Mouse (Mus musculus) lung, embryonic 16.5 days (tissue): Measurements from ENCODE around the gene Galnt12. TPM values are rescaled to one million over a fixed set of nuclear protein-coding genes. Genes with fewer than 3 reads are reported as not detected.
A peak's percentile ranks its signal among the peaks of the same experiment; 100 is the strongest.

ENCODE experiments used
- ATAC-seq: fragments of 200-750 bp; cut with Nextera tagmentation; 2 replicates; pipeline ENCODE4 v1.8.0; 2017; ENCODE audit warnings: low read depth, mild to moderate bottlenecking, moderate library complexity
- H3K27ac ChIP-seq: fragments of 300-500 bp; sonication (generic); 2 replicates; pipeline ENCODE4 v1.5.1; 2014; ENCODE audit warnings: mild to moderate bottlenecking, control low read depth, low read length
- H3K27me3 ChIP-seq: fragments of 300-500 bp; sonication (generic); 2 replicates; pipeline ENCODE4 v1.6.1; 2014; ENCODE audit warnings: low read depth, low read length, mixed read lengths; ENCODE audit not compliant: control insufficient read depth, insufficient read depth
- H3K36me3 ChIP-seq: fragments of 300-500 bp; sonication (generic); 2 replicates; pipeline ENCODE4 v1.6.1; 2014; ENCODE audit warnings: low read length; ENCODE audit not compliant: control insufficient read depth, insufficient read depth
- H3K4me1 ChIP-seq: fragments of 300-500 bp; sonication (generic); replicated peaks from 2 replicates; pipeline ENCODE4 v1.6.1; 2014; ENCODE audit warnings: low read length, mixed read lengths; ENCODE audit not compliant: control insufficient read depth, insufficient read depth
- H3K4me2 ChIP-seq: fragments of 300-500 bp; sonication (generic); 2 replicates; pipeline ENCODE4 v1.6.1; 2014; ENCODE audit warnings: low read depth, low read length, control low read depth
- H3K4me3 ChIP-seq: fragments of 300-500 bp; sonication (generic); 2 replicates; pipeline ENCODE4 v1.5.1; 2014; ENCODE audit warnings: mild to moderate bottlenecking, low read length, control low read depth
- H3K9ac ChIP-seq: fragments of 300-500 bp; sonication (generic); 2 replicates; pipeline ENCODE4 v1.6.1; 2014; ENCODE audit warnings: low read length, control low read depth
- H3K9me3 ChIP-seq: fragments of 300-500 bp; sonication (generic); 2 replicates; pipeline ENCODE4 v1.6.1; 2016; ENCODE audit warnings: low read length; ENCODE audit not compliant: control insufficient read depth
- WGBS: fragments of 180-500 bp; shearing (Covaris S2); extraction: QIAGEN DNeasy Blood & Tissue Kit; methylation state at CpG from one replicate; pipeline ENCODE4 v1.1.7; 2014; 5-methylcytosine and 5-hydroxymethylcytosine counted together
- polyA plus RNA-seq: library from polyadenylated mRNA; unstranded; fragments of >200 nt; fragmentation: Nextera tagmentation; extraction: Ambion mirVana; gene quantifications from 2 replicates; pipeline ENCODE4 v1.2.1, GENCODE M21; 2015

The Galnt12 gene
- polyA plus RNA-seq, 1 experiment from 2014 or later: 7.9 TPM

GRCm38 (mm10) chr4:47055570-47056080 lies 36.1 kb upstream of the Galnt12 start:
- Histone ChIP-seq H3K36me3 (no peaks in the 10 kb centered on the region), H3K27ac (no peak overlapping the region), H3K27me3 (peaks cover 6% of the 10 kb centered on the region; the same call in 1 of the 2 replicates), H3K4me1 (peaks cover 12% of the 10 kb centered on the region), H3K9ac (no peak overlapping the region), H3K4me3 (no peak overlapping the region), H3K4me2 (no peak overlapping the region), H3K9me3 (0 out of 2 replicates have a peak, but pooled peaks cover 2% of the 10 kb centered on the region)
- 92% methylated on average over 6 of the region's 6 CpGs for WGBS
- ATAC-seq: no peak

- peak within 1 kb of the TSS; percentile 83 for H3K9ac ChIP-seq
- 0 out of 2 replicates have a peak, but pooled peaks cover 2% of the 10 kb centered on the region for H3K9me3 ChIP-seq
- peak within 1 kb of the TSS; percentile 81 for H3K4me2 ChIP-seq
- H3K4me1 ChIP-seq: peaks cover 9% of the 10 kb centered on the region
- WGBS: under 1% methylated on average over 69 of the region's 86 CpGs
- no peaks in the 10 kb centered on the region for H3K36me3 ChIP-seq
- H3K4me3 ChIP-seq: peak within 1 kb of the TSS; percentile 76
- peaks cover 6% of the 10 kb centered on the region; the same call in 1 of the 2 replicates for H3K27me3 ChIP-seq
- H3K27ac ChIP-seq: no peak within 1 kb of the TSS
- ATAC-seq: peak; percentile 94
Measured at GRCm38 (mm10) chr4:47056791-47057509, 34.8 kb upstream of the Galnt12 start, which contains the start of gene Anks6. Gene Anks6, minus strand, starts transcription at chr4:47057427.

GRCm38 (mm10) chr4:47057510-47058325 lies 34.0 kb upstream of the Galnt12 start:
- Histone ChIP-seq H3K27ac (no peak overlapping the region), H3K9me3 (0 out of 2 replicates have a peak, but pooled peaks cover 2% of the 10 kb centered on the region), H3K4me1 (peaks cover 8% of the 10 kb centered on the region; the same call in 1 of the 2 replicates), H3K4me3 (peak overlapping the region; percentile 76), H3K9ac (peak overlapping the region; percentile 83), H3K27me3 (peaks cover 5% of the 10 kb centered on the region; the same call in 1 of the 2 replicates), H3K4me2 (peak overlapping the region; percentile 81), H3K36me3 (no peaks in the 10 kb centered on the region)
- peak; percentile 8; the same call in 1 of the 2 replicates for ATAC-seq
- 27% methylated on average over 25 of the region's 25 CpGs for WGBS

GRCm38 (mm10) chr4:47060900-47061299 lies 30.8 kb upstream of the Galnt12 start:
- H3K36me3 ChIP-seq: no peaks in the 10 kb centered on the region
- no peaks in the 10 kb centered on the region for H3K9me3 ChIP-seq
- H3K4me2 ChIP-seq: no peak overlapping the region
- H3K4me3 ChIP-seq: no peak overlapping the region
- peaks cover 8% of the 10 kb centered on the region; the same call in 1 of the 2 replicates for H3K4me1 ChIP-seq
- peaks cover 3% of the 10 kb centered on the region; the same call in 1 of the 2 replicates for H3K27me3 ChIP-seq
- WGBS: 5% methylated on average over 1 of the region's 1 CpGs
- no peak for ATAC-seq
- no peak overlapping the region for H3K27ac ChIP-seq
- H3K9ac ChIP-seq: no peak overlapping the region

- Histone ChIP-seq H3K27me3 (no peaks in the 10 kb centered on the region), H3K4me1 (no peaks in the 10 kb centered on the region), H3K9ac (no peak overlapping the region), H3K9me3 (no peaks in the 10 kb centered on the region), H3K36me3 (no peaks in the 10 kb centered on the region), H3K4me2 (no peak overlapping the region), H3K4me3 (no peak overlapping the region), H3K27ac (no peak overlapping the region)
- ATAC-seq: peak; percentile 64
- WGBS: 25% methylated on average over 2 of the region's 2 CpGs
Measured at GRCm38 (mm10) chr4:47075054-47075453, 16.7 kb upstream of the Galnt12 start.

- no peaks in the 10 kb centered on the region for H3K4me1 ChIP-seq
- no peaks in the 10 kb centered on the region for H3K9me3 ChIP-seq
- no peak for ATAC-seq
- no peaks in the 10 kb centered on the region for H3K36me3 ChIP-seq
- no peaks in the 10 kb centered on the region for H3K27me3 ChIP-seq
- no peak overlapping the region for H3K9ac ChIP-seq
- H3K4me3 ChIP-seq: no peak overlapping the region
- H3K27ac ChIP-seq: no peak overlapping the region
- WGBS: 84% methylated on average over 17 of the region's 17 CpGs
- H3K4me2 ChIP-seq: no peak overlapping the region
Measured at GRCm38 (mm10) chr4:47079997-47080646, 11.6 kb upstream of the Galnt12 start.

GRCm38 (mm10) chr4:47080647-47081010 lies 11.1 kb upstream of the Galnt12 start:
- 85% methylated on average over 4 of the region's 4 CpGs for WGBS
- Histone ChIP-seq H3K9ac (no peak overlapping the region), H3K4me3 (no peak overlapping the region), H3K36me3 (no peaks in the 10 kb centered on the region), H3K4me2 (no peak overlapping the region), H3K27ac (no peak overlapping the region), H3K9me3 (no peaks in the 10 kb centered on the region), H3K4me1 (no peaks in the 10 kb centered on the region), H3K27me3 (no peaks in the 10 kb centered on the region)
- ATAC-seq: no peak

- H3K4me3 ChIP-seq: no peak overlapping the region
- H3K27ac ChIP-seq: no peak overlapping the region
- 87% methylated on average over 7 of the region's 7 CpGs for WGBS
- ATAC-seq: no peak
- no peak overlapping the region for H3K4me2 ChIP-seq
- no peaks in the 10 kb centered on the region for H3K27me3 ChIP-seq
- H3K9me3 ChIP-seq: no peaks in the 10 kb centered on the region
- H3K4me1 ChIP-seq: no peaks in the 10 kb centered on the region
- no peak overlapping the region for H3K9ac ChIP-seq
- H3K36me3 ChIP-seq: no peaks in the 10 kb centered on the region
Measured at GRCm38 (mm10) chr4:47083824-47084223, 7.9 kb upstream of the Galnt12 start.
